Mouse (Mus musculus) embryonic facial prominence, embryonic 15.5 days (tissue): Measurements from ENCODE around the gene Dync1li1. TPM values are rescaled to one million over a fixed set of nuclear protein-coding genes. Genes with fewer than 3 reads are reported as not detected.
A peak's percentile ranks its signal among the peaks of the same experiment; 100 is the strongest.
"Not testable (repeated sequence)": the region's sequence is repeated elsewhere in the genome, so short reads cannot be mapped to it uniquely, and the experiment has no call there.

Experiments used
- ATAC-seq: fragments of 200-750 bp; cut with Nextera tagmentation; 2 replicates; pipeline ENCODE4 v1.8.0; 2017; ENCODE audit warnings: low read depth, moderate TSS enrichment; ENCODE audit not compliant: insufficient number of reproducible peaks, low FRiP score, low TSS enrichment
- H3K27ac ChIP-seq: fragments of 300-500 bp; sonication (generic); replicated peaks from 2 replicates; pipeline ENCODE4 v1.5.1; 2015; ENCODE audit warnings: mild to moderate bottlenecking, inconsistent platforms
- H3K27me3 ChIP-seq: fragments of 300-500 bp; sonication (generic); 2 replicates; pipeline ENCODE4 v1.6.1; 2015; ENCODE audit warnings: inconsistent platforms
- H3K36me3 ChIP-seq: fragments of 300-500 bp; sonication (generic); 2 replicates; pipeline ENCODE4 v1.6.1; 2015; ENCODE audit warnings: mild to moderate bottlenecking, inconsistent platforms
- H3K4me1 ChIP-seq: fragments of 300-500 bp; sonication (generic); 2 replicates; pipeline ENCODE4 v1.6.1; 2015; ENCODE audit warnings: inconsistent platforms
- H3K4me2 ChIP-seq: fragments of 300-500 bp; sonication (generic); replicated peaks from 2 replicates; pipeline ENCODE4 v1.6.1; 2015; ENCODE audit warnings: mild to moderate bottlenecking, inconsistent platforms
- H3K4me3 ChIP-seq: fragments of 300-500 bp; sonication (generic); replicated peaks from 2 replicates; pipeline ENCODE4 v1.5.1; 2015; ENCODE audit warnings: mild to moderate bottlenecking, inconsistent platforms
- H3K9ac ChIP-seq: fragments of 300-500 bp; sonication (generic); 2 replicates; pipeline ENCODE4 v1.6.1; 2015; ENCODE audit warnings: inconsistent platforms
- H3K9me3 ChIP-seq: fragments of 300-500 bp; sonication (generic); replicated peaks from 2 replicates; pipeline ENCODE4 v1.6.1; 2016; ENCODE audit warnings: inconsistent platforms
- WGBS: fragments of 180-500 bp; shearing (Covaris S2); methylation state at CpG from one replicate; pipeline ENCODE4 v1.1.7; 2015; 5-methylcytosine and 5-hydroxymethylcytosine counted together
- polyA plus RNA-seq: library from polyadenylated mRNA; unstranded; fragments of >200 nt; fragmentation: Nextera tagmentation; extraction: Ambion mirVana; gene quantifications from 2 replicates; pipeline ENCODE4 v1.2.1, GENCODE M21; 2015

Dync1li1 gene
- polyA plus RNA-seq, 1 experiment from 2014 or later: 64.7 TPM

DNA sequence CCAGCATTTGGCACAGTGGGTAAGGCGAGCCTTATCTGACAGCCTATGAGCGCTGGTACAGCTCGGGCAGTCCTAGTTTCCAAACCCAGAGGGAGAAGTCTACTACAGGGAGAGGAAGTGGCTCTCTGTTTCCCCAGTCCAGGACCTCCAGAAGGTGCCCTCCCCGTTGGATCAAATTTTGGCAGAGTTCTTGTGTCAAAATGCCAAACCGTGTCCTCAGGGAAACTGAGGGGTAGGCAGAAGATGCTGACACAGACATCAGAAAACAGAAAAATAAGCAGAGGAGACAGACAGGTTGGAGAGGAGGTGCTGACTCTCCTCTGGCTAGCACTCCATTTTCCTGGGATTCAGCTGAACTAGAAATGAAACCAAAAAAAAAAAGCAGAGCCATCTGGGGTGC lies 8.6 kb upstream of the Dync1li1 start:
- WGBS: 70% methylated on average over 5 of the region's 5 CpGs
- no peaks in the 10 kb centered on the region for H3K9me3 ChIP-seq
- H3K9ac ChIP-seq: no peak overlapping the region

DNA sequence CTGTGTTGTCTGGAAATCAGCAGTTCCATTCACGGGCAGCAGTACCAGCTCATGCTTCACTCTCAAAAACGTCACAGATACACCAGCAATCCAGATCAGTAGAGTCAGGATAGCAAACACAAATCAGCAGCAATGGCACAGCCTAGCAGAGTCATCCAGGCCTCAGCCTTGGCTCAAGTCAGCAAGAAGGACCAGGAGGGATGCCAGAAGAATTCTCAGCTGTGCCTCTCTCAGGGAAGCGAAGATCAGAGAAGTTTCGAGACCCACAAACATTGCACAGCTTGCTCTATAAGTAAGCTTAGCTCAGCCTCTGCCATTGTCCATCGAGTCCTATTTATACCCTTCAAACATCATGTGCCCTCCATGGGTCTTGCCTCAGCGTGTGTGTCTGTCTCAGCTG lies 8.1 kb upstream of the Dync1li1 start:
- H3K4me3 ChIP-seq: no peak overlapping the region
- no peaks in the 10 kb centered on the region for H3K4me1 ChIP-seq
- 76% methylated on average over 6 of the region's 6 CpGs for WGBS
- H3K27me3 ChIP-seq: no peaks in the 10 kb centered on the region
- no peak overlapping the region for H3K4me2 ChIP-seq
- no peak overlapping the region for H3K9ac ChIP-seq
- ATAC-seq: no peak
- H3K36me3 ChIP-seq: no peaks in the 10 kb centered on the region
- no peaks in the 10 kb centered on the region for H3K9me3 ChIP-seq
- H3K27ac ChIP-seq: no peak overlapping the region

More for the DNA sequence above, 8.6 kb upstream of the Dync1li1 start:
- H3K4me2 ChIP-seq: no peak overlapping the region
- no peak for ATAC-seq
- no peaks in the 10 kb centered on the region for H3K36me3 ChIP-seq
- H3K27ac ChIP-seq: no peak overlapping the region
- no peak overlapping the region for H3K4me3 ChIP-seq
- no peaks in the 10 kb centered on the region for H3K27me3 ChIP-seq
- H3K4me1 ChIP-seq: no peaks in the 10 kb centered on the region

DNA sequence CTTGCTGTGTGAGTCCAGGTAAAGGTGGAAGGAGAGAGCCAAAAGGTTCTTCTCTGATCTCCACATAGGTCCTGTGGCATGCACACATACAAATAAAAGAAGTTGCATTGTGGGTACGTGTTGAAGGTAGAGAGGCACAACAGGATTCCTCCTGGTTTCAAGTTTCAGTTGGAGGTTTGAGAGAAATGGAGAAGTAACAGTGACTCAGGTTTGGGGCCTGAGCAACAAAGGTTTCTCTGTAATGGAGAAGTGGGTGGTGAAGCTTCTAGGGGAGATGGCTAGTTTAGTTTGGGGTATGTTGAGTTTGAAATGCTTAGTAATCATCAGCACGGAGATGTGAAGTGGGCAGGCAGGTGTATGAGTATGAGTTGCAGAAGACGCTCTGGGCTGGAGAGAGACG lies 6.4 kb upstream of the Dync1li1 start:
- ATAC-seq: no peak
- Histone ChIP-seq H3K9ac (no peak overlapping the region), H3K9me3 (no peaks in the 10 kb centered on the region), H3K36me3 (no peaks in the 10 kb centered on the region), H3K4me1 (no peaks in the 10 kb centered on the region), H3K4me2 (no peak overlapping the region), H3K27ac (no peak overlapping the region), H3K4me3 (no peak overlapping the region), H3K27me3 (no peaks in the 10 kb centered on the region)
- 74% methylated on average over 4 of the region's 4 CpGs for WGBS

DNA sequence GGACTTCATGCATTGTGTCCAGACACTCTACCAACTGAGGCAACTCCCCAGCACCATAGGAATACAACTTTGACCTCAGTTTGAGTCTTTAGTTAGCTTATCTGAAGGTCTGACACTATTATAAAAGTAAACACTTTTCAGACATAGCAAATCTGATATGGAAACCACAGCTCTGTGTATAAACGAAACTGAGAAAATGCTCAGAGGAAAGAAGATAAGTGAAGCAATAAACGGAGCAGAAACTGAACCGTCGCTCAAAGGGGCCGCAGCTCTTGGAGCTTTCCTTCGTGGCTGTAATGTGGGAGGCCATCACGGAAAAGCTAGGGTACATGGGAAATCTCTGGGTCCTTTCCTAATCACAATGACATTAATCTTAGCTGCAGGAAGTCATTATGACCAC lies 2.3 kb upstream of the Dync1li1 start:
- Histone ChIP-seq H3K4me1 (peaks cover 17% of the 10 kb centered on the region), H3K4me2 (no peak overlapping the region), H3K9me3 (no peaks in the 10 kb centered on the region), H3K36me3 (0 out of 2 replicates have a peak, but pooled peaks cover 3% of the 10 kb centered on the region), H3K9ac (no peak overlapping the region), H3K27ac (no peak overlapping the region), H3K27me3 (no peaks in the 10 kb centered on the region), H3K4me3 (no peak overlapping the region)
- no peak for ATAC-seq
- 81% methylated on average over 7 of the region's 7 CpGs for WGBS

DNA sequence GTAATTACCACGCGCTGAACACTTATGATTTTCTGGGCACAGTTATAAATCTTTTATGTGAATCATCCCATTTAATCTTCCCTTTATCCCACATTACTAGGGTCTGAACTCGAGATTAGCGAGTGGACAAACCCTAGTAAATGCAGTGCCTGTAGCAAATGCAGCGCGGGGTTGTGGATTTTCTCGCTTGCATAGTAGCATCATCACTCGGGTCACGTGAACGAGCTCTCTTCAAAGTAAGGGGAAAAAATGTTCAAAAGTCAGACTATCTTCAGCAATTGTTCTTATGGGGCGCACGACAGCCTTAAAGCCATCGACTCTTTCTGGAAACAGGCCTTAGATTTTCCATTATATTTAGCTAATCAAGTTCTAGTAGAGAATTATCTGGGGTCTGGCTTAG lies 951 bp upstream of the Dync1li1 start:
- WGBS: 73% methylated on average over 13 of the region's 13 CpGs
- no peaks in the 10 kb centered on the region for H3K27me3 ChIP-seq
- peak overlapping the region; percentile 99 for H3K4me3 ChIP-seq
- 0 out of 2 replicates have a peak overlapping the region, but pooled peaks have one; percentile 93 for H3K27ac ChIP-seq
- ATAC-seq: no peak
- peak overlapping the region; percentile 82 for H3K4me2 ChIP-seq
- H3K9ac ChIP-seq: peak overlapping the region; percentile 81
- H3K36me3 ChIP-seq: peaks cover 11% of the 10 kb centered on the region
- peaks cover 17% of the 10 kb centered on the region for H3K4me1 ChIP-seq
- H3K9me3 ChIP-seq: no peaks in the 10 kb centered on the region

DNA sequence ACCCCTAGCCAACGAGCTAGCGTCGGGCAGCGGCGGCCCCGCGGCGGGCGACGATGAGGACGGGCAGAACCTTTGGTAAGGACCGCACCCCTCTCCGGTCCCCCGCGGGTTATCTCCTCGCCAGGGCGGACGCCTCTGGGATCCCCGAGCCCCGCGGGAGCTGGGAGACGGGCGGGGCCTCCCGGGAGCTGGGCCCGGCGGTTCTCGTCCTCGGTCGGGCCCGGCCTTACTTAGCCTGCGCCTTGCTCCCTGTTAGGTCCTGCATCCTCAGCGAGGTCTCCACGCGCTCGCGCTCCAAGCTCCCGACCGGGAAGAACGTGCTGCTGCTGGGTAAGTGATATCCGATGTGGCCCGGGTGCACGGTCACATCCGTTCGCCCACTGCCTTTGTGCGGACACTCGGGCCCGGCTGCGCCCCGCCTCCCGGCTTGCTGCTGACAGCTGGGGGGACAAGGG lies 390 bp downstream of the Dync1li1 start:
- peaks cover 17% of the 10 kb centered on the region for H3K4me1 ChIP-seq
- peak overlapping the region; percentile 82 for H3K4me2 ChIP-seq
- WGBS: under 1% methylated on average over 50 of the region's 50 CpGs
- peak overlapping the region; percentile 99 for H3K4me3 ChIP-seq
- H3K36me3 ChIP-seq: peaks cover 16% of the 10 kb centered on the region
- H3K9me3 ChIP-seq: no peaks in the 10 kb centered on the region
- no peaks in the 10 kb centered on the region for H3K27me3 ChIP-seq
- ATAC-seq: peak; percentile 77
- H3K9ac ChIP-seq: peak overlapping the region; percentile 81
- peak overlapping the region; percentile 93 for H3K27ac ChIP-seq

DNA sequence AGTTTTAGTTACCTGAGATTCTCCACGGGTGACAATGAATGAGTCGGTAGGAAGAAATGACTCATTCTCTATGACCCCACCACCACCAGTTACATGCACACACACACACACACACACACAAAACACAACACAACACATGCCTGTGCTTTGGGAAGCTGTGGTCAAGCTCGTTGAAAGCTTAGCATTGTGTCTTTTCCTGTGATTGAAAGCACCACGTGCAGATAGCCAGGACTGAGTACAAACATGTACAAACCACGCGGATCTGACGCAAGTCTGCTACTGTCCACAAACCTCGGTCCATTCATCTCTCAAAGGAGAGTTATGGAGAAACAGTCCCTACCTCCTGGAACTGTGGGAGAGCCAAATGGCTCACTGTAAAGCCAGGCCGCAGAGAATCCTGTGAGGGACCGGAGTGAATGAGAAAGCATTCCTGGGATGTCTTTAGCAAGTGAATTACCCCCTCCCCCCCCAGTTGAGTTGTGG lies 1.6 kb downstream of the Dync1li1 start:
- ATAC-seq: no peak
- peak overlapping the region; percentile 82 for H3K4me2 ChIP-seq
- peak overlapping the region; percentile 99 for H3K4me3 ChIP-seq
- H3K27me3 ChIP-seq: no peaks in the 10 kb centered on the region
- H3K9me3 ChIP-seq: no peaks in the 10 kb centered on the region
- 0 out of 2 replicates have a peak overlapping the region, but pooled peaks have one; percentile 15 for H3K9ac ChIP-seq
- peaks cover 20% of the 10 kb centered on the region for H3K36me3 ChIP-seq
- H3K4me1 ChIP-seq: peaks cover 17% of the 10 kb centered on the region
- 11% methylated on average over 10 of the region's 10 CpGs for WGBS
- H3K27ac ChIP-seq: no peak overlapping the region

DNA sequence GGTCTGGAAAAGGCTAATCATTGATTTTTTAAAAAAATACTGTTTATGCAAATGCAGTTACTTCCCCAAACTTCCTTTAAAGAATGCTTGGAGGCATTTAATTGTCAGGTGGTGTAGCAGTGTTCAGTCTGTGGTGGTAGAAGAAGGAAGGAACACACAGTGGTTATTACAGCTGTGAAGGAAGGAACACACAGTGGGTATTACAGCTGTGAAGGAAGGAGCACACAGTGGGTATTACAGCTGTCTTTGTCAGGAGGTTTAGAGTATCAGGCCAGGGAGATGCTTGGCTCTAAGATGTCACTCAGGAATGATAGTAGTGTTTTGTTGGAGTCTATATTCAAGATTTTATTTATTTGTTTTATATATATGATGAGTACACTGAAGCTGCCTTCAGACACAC lies 2.5 kb downstream of the Dync1li1 start:
- Histone ChIP-seq H3K4me3 (no peak overlapping the region), H3K36me3 (peaks cover 20% of the 10 kb centered on the region), H3K9me3 (no peaks in the 10 kb centered on the region), H3K27ac (no peak overlapping the region), H3K4me1 (peaks cover 17% of the 10 kb centered on the region), H3K27me3 (no peaks in the 10 kb centered on the region), H3K9ac (no peak overlapping the region), H3K4me2 (no peak overlapping the region)
- no peak for ATAC-seq

DNA sequence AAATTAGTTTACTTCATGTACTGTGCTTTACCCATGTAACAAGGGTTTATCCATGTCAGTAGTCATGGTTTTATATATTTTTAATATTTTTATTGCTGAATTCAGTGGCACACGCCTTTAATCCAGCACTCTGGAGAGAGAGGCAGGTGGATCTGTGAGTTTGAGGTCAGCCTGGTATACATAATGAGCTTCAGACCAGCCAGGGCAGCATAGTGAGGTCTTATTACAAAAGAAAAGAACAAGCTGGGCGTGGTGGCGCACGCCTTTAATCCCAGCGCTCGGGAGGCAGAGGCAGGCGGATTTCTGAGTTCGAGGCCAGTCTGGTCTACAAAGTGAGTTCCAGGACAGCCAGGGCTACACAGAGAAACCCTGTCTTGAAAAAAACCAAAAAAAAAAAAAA lies 7.1 kb downstream of the Dync1li1 start:
- WGBS: 90% methylated on average over 8 of the region's 8 CpGs
- H3K36me3 ChIP-seq: peaks cover 28% of the 10 kb centered on the region
- H3K27ac ChIP-seq, ATAC-seq, H3K4me3 ChIP-seq, H3K4me2 ChIP-seq, H3K27me3 ChIP-seq, H3K9me3 ChIP-seq, H3K9ac ChIP-seq, H3K4me1 ChIP-seq: not testable (repeated sequence)

DNA sequence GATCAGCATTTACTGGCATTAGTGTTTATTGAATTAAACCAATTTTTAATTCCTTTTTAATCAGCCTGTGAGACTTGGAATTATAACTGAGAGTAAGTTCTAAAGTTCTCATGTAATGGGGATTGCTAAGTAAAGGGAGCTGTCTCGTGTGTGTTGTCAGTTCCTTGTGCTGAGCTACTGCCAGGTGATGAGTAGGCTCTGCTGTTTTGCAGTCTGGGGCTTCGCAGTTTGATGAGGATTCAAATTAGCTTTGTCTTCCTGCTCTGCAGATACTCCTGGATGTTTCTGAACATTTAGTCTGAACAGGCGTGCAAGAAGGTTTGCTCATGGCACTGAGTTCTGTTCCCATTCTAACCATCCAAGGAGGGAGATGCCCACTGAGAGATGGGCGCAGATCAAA lies 8.5 kb downstream of the Dync1li1 start:
- Histone ChIP-seq H3K27ac (no peak overlapping the region), H3K36me3 (peaks cover 22% of the 10 kb centered on the region), H3K4me3 (no peak overlapping the region), H3K9ac (no peak overlapping the region), H3K4me2 (no peak overlapping the region), H3K9me3 (no peaks in the 10 kb centered on the region), H3K27me3 (no peaks in the 10 kb centered on the region), H3K4me1 (no peaks in the 10 kb centered on the region)
- no peak for ATAC-seq
- WGBS: 92% methylated on average over 4 of the region's 4 CpGs

DNA sequence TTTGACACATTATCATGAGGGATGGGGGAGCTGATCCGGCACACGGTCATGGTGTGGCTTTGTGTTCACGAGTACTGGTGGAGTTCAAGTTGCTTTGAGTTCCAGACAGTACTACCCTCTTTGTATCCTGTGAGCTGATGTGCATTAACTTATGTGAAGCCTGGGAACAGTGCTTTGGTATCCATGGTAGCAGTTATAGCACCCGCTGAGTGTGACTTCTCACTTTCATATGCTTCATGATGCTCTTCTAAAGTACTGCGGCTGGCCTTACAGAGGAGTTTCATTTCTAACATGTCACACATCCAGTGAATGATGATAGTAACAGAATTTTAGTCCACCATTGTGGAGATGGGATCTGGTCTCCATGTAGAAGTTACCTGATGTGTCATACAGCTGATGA lies 9.3 kb downstream of the Dync1li1 start:
- no peak overlapping the region for H3K27ac ChIP-seq
- no peaks in the 10 kb centered on the region for H3K9me3 ChIP-seq
- no peak overlapping the region for H3K4me2 ChIP-seq
- no peak for ATAC-seq
- WGBS: 93% methylated on average over 5 of the region's 5 CpGs
- H3K9ac ChIP-seq: no peak overlapping the region
- H3K4me3 ChIP-seq: no peak overlapping the region
- H3K27me3 ChIP-seq: no peaks in the 10 kb centered on the region
- H3K36me3 ChIP-seq: peaks cover 14% of the 10 kb centered on the region
- no peaks in the 10 kb centered on the region for H3K4me1 ChIP-seq

DNA sequence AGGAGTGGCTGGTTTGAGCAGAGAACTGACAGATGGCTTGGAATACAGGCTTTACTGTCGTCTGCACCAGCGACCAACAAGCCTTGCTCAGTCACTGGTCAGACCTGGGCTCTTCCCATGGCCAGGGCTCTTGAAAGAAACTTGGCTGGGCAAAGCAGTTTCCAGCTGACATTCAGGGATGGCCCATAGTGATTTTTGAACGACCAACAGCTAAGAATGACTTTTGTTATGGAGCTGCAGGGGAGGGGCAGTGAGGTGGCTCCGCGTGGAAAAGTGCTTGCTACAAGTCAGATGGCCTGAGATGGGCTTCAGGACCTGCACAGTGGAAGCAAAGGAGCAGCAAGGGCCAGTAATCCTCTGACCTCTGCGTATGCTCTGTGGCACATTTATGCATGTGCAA lies 10.7 kb downstream of the Dync1li1 start:
- H3K27me3 ChIP-seq: no peaks in the 10 kb centered on the region
- H3K36me3 ChIP-seq: peaks cover 15% of the 10 kb centered on the region
- WGBS: 83% methylated on average over 6 of the region's 6 CpGs
- H3K4me3 ChIP-seq: no peak overlapping the region
- H3K9ac ChIP-seq: no peak overlapping the region
- H3K4me2 ChIP-seq: no peak overlapping the region
- H3K9me3 ChIP-seq: no peaks in the 10 kb centered on the region
- no peak overlapping the region for H3K27ac ChIP-seq
- H3K4me1 ChIP-seq: no peaks in the 10 kb centered on the region
- no peak for ATAC-seq
